Mouse (Mus musculus) CD8-positive naive resting alpha-beta T cell, adult 57 days (primary cell): ENCODE results near the gene Padi2. TPM values are rescaled to one million over a fixed set of nuclear protein-coding genes. Genes with fewer than 3 reads are reported as not detected.

ENCODE experiments used
- total RNA-seq: library from RNA; stranded (reverse); gene quantifications from one replicate; pipeline ENCODE4 v1.2.4, GENCODE M21; 2023

The Padi2 gene
- total RNA-seq: 42.4 TPM

GRCm38 (mm10) chr4:140906076-140906826, at the start of gene Padi2:
Gene Padi2, plus strand, starts transcription at chr4:140906344.

GRCm38 (mm10) chr4:140960781-140961466, 54.8 kb downstream of the Padi2 start, which contains the start of gene Sdhb:
Gene Sdhb, plus strand, starts transcription at chr4:140961203.

GRCm38 (mm10) chr4:140986711-140987395, 80.7 kb downstream of the Padi2 start, which contains the start of gene Atp13a2:
Gene Atp13a2, plus strand, starts transcription at chr4:140986873.

Other genes starting within 250 kb of the Padi2 start
- 0.77 TPM for gene Arhgef10l, start 240.3 kb upstream of the Padi2 start, total RNA-seq
- 134 TPM for gene Rcc2, start 205.8 kb upstream of the Padi2 start, total RNA-seq
- gene Padi6, start 163.7 kb upstream of the Padi2 start, total RNA-seq: not detected
- 0.67 TPM for gene Padi4, start 132.1 kb upstream of the Padi2 start, total RNA-seq
- not detected for gene Padi3, start 95.7 kb upstream of the Padi2 start, total RNA-seq
- gene Padi1, start 60.6 kb upstream of the Padi2 start, total RNA-seq: 0.31 TPM
- gene Sdhb, start 54.9 kb downstream of the Padi2 start, total RNA-seq: 84.0 TPM
- 31.8 TPM for gene Atp13a2, start 80.5 kb downstream of the Padi2 start, total RNA-seq
- not detected for gene Mfap2, start 104.1 kb downstream of the Padi2 start, total RNA-seq
- gene Crocc, start 154.2 kb downstream of the Padi2 start, total RNA-seq: 13.7 TPM
- 69.7 TPM for gene Necap2, start 172.0 kb downstream of the Padi2 start, total RNA-seq
- not detected for gene Spata21, start 182.0 kb downstream of the Padi2 start, total RNA-seq
- 97.7 TPM for gene Szrd1, start 233.4 kb downstream of the Padi2 start, total RNA-seq
- 21.5 TPM for gene Fbxo42, start 241.6 kb downstream of the Padi2 start, total RNA-seq